Mouse (Mus musculus): ENCODE results near the gene Edrf1. TPM values are rescaled to one million over a fixed set of nuclear protein-coding genes. Genes with fewer than 3 reads are reported as not detected.
"Not testable (repeated sequence)": the region's sequence is repeated elsewhere in the genome, so short reads cannot be mapped to it uniquely, and the experiment has no call there.

The Edrf1 gene
- polyA plus RNA-seq, 1 experiment from 2014 or later: 27.1 TPM

- WGBS: 52% methylated on average over 3 of the region's 3 CpGs
- no peaks in the 10 kb centered on the region for H3K27me3 ChIP-seq (ENCODE audit: insufficient read depth, low read length)
- no peak within 1 kb of the TSS for H3K4me3 ChIP-seq (ENCODE audit: low read length)
- no peak within 1 kb of the TSS for H3K4me2 ChIP-seq (replicated peaks; ENCODE audit: low read depth, low read length)
- no peaks in the 10 kb centered on the region for H3K4me1 ChIP-seq (ENCODE audit: insufficient read depth, low read length)
- no peak within 1 kb of the TSS for H3K27ac ChIP-seq (ENCODE audit: low read length)
- no peak for ATAC-seq (ENCODE audit: low FRiP score, low TSS enrichment)
- H3K9me3 ChIP-seq (ENCODE audit: low read length): 0 out of 2 replicates have a peak, but pooled peaks cover 5% of the 10 kb centered on the region
- no peak within 1 kb of the TSS for H3K9ac ChIP-seq (replicated peaks; ENCODE audit: low read length)
- H3K36me3 ChIP-seq (ENCODE audit: insufficient read depth, low read length): no peaks in the 10 kb centered on the region
Measured at GRCm38 (mm10) chr7:133679961-133680360, 42.6 kb downstream of the Edrf1 start, which contains the start of gene Mmp21. Gene Mmp21 (minus strand): TSS chr7:133680061.

GRCm38 (mm10) chr7:133683626-133684025 lies 46.3 kb downstream of the Edrf1 start:
- Histone ChIP-seq H3K36me3 (ENCODE audit: insufficient read depth, low read length) (peaks cover 12% of the 10 kb centered on the region), H3K4me3 (ENCODE audit: low read length) (no peak overlapping the region), H3K27me3 (ENCODE audit: insufficient read depth, low read length) (no peaks in the 10 kb centered on the region), H3K4me2 (replicated peaks; ENCODE audit: low read depth, low read length) (no peak overlapping the region), H3K9ac (replicated peaks; ENCODE audit: low read length) (no peak overlapping the region), H3K9me3 (ENCODE audit: low read length) (peaks cover 13% of the 10 kb centered on the region), H3K27ac (ENCODE audit: low read length) (no peak overlapping the region), H3K4me1 (ENCODE audit: insufficient read depth, low read length) (no peaks in the 10 kb centered on the region)
- ATAC-seq (ENCODE audit: low FRiP score, low TSS enrichment): no peak
- 77% methylated on average over 5 of the region's 5 CpGs for WGBS

DNA sequence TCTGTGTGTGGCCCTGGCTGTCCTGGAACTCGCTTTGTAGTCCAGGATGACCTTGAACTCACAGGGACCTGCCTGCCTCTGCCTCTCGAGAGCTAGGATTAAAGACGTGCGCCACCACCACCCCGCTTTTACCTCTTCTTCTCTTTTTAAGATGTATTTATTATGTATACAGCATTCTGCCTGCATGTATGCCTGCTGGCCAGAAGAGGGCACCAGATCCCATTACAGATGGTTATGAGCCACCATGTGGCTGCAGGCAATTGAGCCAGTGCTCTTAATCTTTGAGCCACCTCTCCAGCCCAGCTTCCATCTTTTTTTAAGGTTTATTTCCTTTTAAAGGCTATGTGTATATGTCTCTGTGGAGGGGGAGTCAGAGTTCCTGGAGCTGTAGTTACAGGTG lies 46.8 kb downstream of the Edrf1 start:
- H3K36me3 ChIP-seq (ENCODE audit: insufficient read depth, low read length): peaks cover 17% of the 10 kb centered on the region
- ATAC-seq (ENCODE audit: low FRiP score, low TSS enrichment): no peak
- no peaks in the 10 kb centered on the region for H3K4me1 ChIP-seq (ENCODE audit: insufficient read depth, low read length)
- no peak overlapping the region for H3K9ac ChIP-seq (replicated peaks; ENCODE audit: low read length)
- peaks cover 18% of the 10 kb centered on the region for H3K9me3 ChIP-seq (ENCODE audit: low read length)
- no peak overlapping the region for H3K27ac ChIP-seq (ENCODE audit: low read length)
- WGBS: 88% methylated on average over 5 of the region's 5 CpGs
- H3K4me3 ChIP-seq (ENCODE audit: low read length): no peak overlapping the region
- H3K27me3 ChIP-seq (ENCODE audit: insufficient read depth, low read length): no peaks in the 10 kb centered on the region
- no peak overlapping the region for H3K4me2 ChIP-seq (replicated peaks; ENCODE audit: low read depth, low read length)

- Histone ChIP-seq H3K4me3 (ENCODE audit: low read length) (no peak overlapping the region), H3K4me2 (replicated peaks; ENCODE audit: low read depth, low read length) (no peak overlapping the region), H3K9ac (replicated peaks; ENCODE audit: low read length) (no peak overlapping the region), H3K4me1 (ENCODE audit: insufficient read depth, low read length) (no peaks in the 10 kb centered on the region), H3K9me3 (ENCODE audit: low read length) (peaks cover 18% of the 10 kb centered on the region), H3K27ac (ENCODE audit: low read length) (no peak overlapping the region), H3K27me3 (ENCODE audit: insufficient read depth, low read length) (no peaks in the 10 kb centered on the region), H3K36me3 (ENCODE audit: insufficient read depth, low read length) (peaks cover 23% of the 10 kb centered on the region)
- no peak for ATAC-seq (ENCODE audit: low FRiP score, low TSS enrichment)
- 91% methylated on average over 6 of the region's 6 CpGs for WGBS
Measured at GRCm38 (mm10) chr7:133684701-133685100, 47.4 kb downstream of the Edrf1 start.

DNA sequence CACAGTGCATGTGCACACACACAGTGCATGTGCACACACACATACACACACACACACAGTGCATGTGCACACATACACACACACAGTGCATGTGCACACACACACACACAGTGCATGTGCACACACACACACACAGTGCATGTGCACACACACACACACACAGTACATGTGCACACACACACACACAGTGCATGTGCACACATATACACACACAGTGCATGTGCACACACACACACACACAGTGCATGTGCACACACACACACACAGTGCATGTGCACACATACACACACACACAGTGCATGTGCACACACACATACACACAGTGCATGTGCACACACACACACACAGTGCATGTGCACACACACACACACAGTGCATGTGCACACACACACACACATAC lies 48.3 kb downstream of the Edrf1 start:
- H3K4me3 ChIP-seq (ENCODE audit: low read length); H3K27ac ChIP-seq (ENCODE audit: low read length); H3K27me3 ChIP-seq (ENCODE audit: insufficient read depth, low read length); H3K4me1 ChIP-seq (ENCODE audit: insufficient read depth, low read length); ATAC-seq (ENCODE audit: low FRiP score, low TSS enrichment); H3K9ac ChIP-seq (replicated peaks; ENCODE audit: low read length); H3K4me2 ChIP-seq (replicated peaks; ENCODE audit: low read depth, low read length): not testable (repeated sequence)
- Histone ChIP-seq H3K36me3 (ENCODE audit: insufficient read depth, low read length) (peaks cover 32% of the 10 kb centered on the region), H3K9me3 (ENCODE audit: low read length) (peaks cover 18% of the 10 kb centered on the region)

DNA sequence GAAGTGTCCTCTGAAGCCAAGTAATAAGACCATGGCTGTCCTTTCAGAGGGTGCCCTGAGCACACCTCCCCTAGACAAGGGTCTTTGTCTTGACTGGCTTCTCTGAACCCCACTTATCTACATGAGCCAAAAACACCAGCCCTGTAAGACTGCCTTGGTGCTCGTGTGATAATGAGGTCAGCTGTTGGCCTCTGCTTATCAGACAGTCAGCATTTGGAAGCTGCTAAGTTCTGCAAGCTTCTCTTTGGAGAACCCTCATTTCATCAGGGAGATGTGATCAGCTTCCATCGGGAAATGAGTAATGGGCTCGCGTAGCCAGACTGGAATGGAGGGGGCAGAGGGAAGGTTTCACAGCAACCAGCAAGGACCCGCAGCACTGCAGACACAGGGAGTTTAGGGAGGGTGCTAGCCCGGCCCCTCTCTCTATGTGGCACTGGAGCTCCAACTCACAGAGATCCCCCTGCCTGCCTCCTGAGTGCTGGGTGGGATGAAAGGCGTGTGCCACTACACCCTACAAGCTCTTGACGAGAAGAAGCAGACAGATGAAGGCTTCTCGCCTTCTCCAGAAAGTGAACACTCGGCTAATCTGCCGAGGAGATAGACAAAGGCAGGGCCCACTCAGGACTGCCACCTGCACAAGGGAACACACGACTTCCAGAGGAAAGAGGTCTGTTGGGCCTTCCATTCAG lies 60.8 kb downstream of the Edrf1 start:
- Histone ChIP-seq H3K27ac (ENCODE audit: low read length) (no peak overlapping the region), H3K36me3 (ENCODE audit: insufficient read depth, low read length) (0 out of 2 replicates have a peak, but pooled peaks cover 2% of the 10 kb centered on the region), H3K9me3 (ENCODE audit: low read length) (no peaks in the 10 kb centered on the region), H3K4me1 (ENCODE audit: insufficient read depth, low read length) (no peaks in the 10 kb centered on the region), H3K4me2 (replicated peaks; ENCODE audit: low read depth, low read length) (no peak overlapping the region), H3K27me3 (ENCODE audit: insufficient read depth, low read length) (no peaks in the 10 kb centered on the region), H3K9ac (replicated peaks; ENCODE audit: low read length) (no peak overlapping the region), H3K4me3 (ENCODE audit: low read length) (no peak overlapping the region)
- 89% methylated on average over 12 of the region's 12 CpGs for WGBS
- no peak for ATAC-seq (ENCODE audit: low FRiP score, low TSS enrichment)

DNA sequence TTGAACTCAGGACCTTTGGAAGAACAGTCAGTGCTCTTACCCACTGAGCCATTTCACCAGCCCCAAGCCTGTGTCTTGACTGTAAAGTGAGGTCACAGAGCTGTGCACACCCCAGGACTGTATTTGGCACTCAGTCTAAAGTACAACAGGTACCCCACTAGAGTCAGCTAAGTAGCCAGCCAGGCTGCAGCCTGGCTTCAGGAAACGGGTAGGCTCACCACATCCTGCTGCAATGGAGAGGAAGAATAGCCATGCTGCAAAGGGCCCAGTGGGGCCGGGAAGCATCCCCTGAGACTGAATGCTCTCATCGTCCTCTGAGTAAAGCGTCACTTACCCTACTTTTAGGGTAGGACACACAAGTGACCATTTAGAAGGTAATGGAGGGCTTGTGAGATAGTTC lies 62.5 kb downstream of the Edrf1 start:
- no peak for ATAC-seq (ENCODE audit: low FRiP score, low TSS enrichment)
- WGBS: 84% methylated on average over 4 of the region's 4 CpGs

GRCm38 (mm10) chr7:133701366-133701765 lies 64.0 kb downstream of the Edrf1 start:
- no peak overlapping the region for H3K9ac ChIP-seq (replicated peaks; ENCODE audit: low read length)
- no peak overlapping the region for H3K4me2 ChIP-seq (replicated peaks; ENCODE audit: low read depth, low read length)
- ATAC-seq (ENCODE audit: low FRiP score, low TSS enrichment): no peak
- no peaks in the 10 kb centered on the region for H3K27me3 ChIP-seq (ENCODE audit: insufficient read depth, low read length)
- H3K27ac ChIP-seq (ENCODE audit: low read length): no peak overlapping the region
- no peaks in the 10 kb centered on the region for H3K9me3 ChIP-seq (ENCODE audit: low read length)
- no peak overlapping the region for H3K4me3 ChIP-seq (ENCODE audit: low read length)
- H3K36me3 ChIP-seq (ENCODE audit: insufficient read depth, low read length): 0 out of 2 replicates have a peak, but pooled peaks cover 2% of the 10 kb centered on the region
- 96% methylated on average over 7 of the region's 7 CpGs for WGBS
- no peaks in the 10 kb centered on the region for H3K4me1 ChIP-seq (ENCODE audit: insufficient read depth, low read length)

More for the DNA sequence above, 62.5 kb downstream of the Edrf1 start:
- H3K4me3 ChIP-seq (ENCODE audit: low read length): no peak overlapping the region
- no peak overlapping the region for H3K4me2 ChIP-seq (replicated peaks; ENCODE audit: low read depth, low read length)
- no peaks in the 10 kb centered on the region for H3K4me1 ChIP-seq (ENCODE audit: insufficient read depth, low read length)
- 0 out of 2 replicates have a peak, but pooled peaks cover 2% of the 10 kb centered on the region for H3K36me3 ChIP-seq (ENCODE audit: insufficient read depth, low read length)
- H3K27me3 ChIP-seq (ENCODE audit: insufficient read depth, low read length): no peaks in the 10 kb centered on the region
- H3K9me3 ChIP-seq (ENCODE audit: low read length): no peaks in the 10 kb centered on the region
- H3K27ac ChIP-seq (ENCODE audit: low read length): no peak overlapping the region
- H3K9ac ChIP-seq (replicated peaks; ENCODE audit: low read length): no peak overlapping the region

DNA sequence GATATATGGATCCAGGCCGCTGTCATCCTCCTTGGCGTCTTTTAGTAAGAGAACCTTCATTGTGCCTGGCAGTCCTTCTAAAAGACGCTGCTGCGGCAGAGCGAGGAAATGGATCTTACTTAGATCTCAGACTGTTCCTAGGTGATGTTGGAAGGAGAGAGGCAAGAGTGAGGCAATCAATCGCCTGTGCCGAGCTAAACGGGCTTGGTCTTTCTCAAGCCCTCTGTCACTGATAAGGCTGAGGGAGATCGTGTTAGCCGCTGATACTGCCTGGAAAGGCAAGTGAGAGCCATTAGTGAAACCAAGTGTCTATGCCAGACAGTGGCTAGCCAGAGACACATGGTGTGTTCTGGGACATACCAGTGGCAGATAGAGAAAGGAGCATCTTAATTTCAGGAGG lies 65.0 kb downstream of the Edrf1 start:
- Histone ChIP-seq H3K9ac (replicated peaks; ENCODE audit: low read length) (no peak overlapping the region), H3K36me3 (ENCODE audit: insufficient read depth, low read length) (0 out of 2 replicates have a peak, but pooled peaks cover 2% of the 10 kb centered on the region), H3K4me2 (replicated peaks; ENCODE audit: low read depth, low read length) (no peak overlapping the region), H3K27ac (ENCODE audit: low read length) (no peak overlapping the region), H3K4me3 (ENCODE audit: low read length) (no peak overlapping the region), H3K27me3 (ENCODE audit: insufficient read depth, low read length) (no peaks in the 10 kb centered on the region), H3K9me3 (ENCODE audit: low read length) (peaks cover under 1% of the 10 kb centered on the region; the same call in 1 of the 2 replicates), H3K4me1 (ENCODE audit: insufficient read depth, low read length) (no peaks in the 10 kb centered on the region)
- 84% methylated on average over 10 of the region's 10 CpGs for WGBS
- no peak for ATAC-seq (ENCODE audit: low FRiP score, low TSS enrichment)

DNA sequence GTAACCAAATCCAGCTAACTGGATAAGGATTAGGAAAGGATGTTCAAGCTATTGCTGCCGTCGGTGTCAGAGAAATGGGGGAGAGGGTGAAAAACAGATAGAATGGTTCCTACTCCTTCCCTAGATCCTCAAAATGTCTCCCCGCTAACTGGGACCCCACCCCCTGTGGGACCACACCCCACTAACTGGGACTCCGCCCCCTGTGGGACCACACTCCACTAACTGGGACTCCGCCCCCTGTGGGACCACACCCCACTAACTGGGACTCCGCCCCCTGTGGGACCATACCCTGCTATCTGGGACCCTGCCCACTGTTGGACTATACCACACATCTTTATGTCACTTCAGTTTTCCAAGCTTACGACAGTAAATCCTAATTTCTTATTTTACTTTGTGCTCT lies 66.6 kb downstream of the Edrf1 start:
- Histone ChIP-seq H3K4me3 (ENCODE audit: low read length) (no peak overlapping the region), H3K9ac (replicated peaks; ENCODE audit: low read length) (no peak overlapping the region), H3K9me3 (ENCODE audit: low read length) (peaks cover 5% of the 10 kb centered on the region), H3K36me3 (ENCODE audit: insufficient read depth, low read length) (0 out of 2 replicates have a peak, but pooled peaks cover 2% of the 10 kb centered on the region), H3K27ac (ENCODE audit: low read length) (no peak overlapping the region), H3K4me2 (replicated peaks; ENCODE audit: low read depth, low read length) (no peak overlapping the region), H3K27me3 (ENCODE audit: insufficient read depth, low read length) (no peaks in the 10 kb centered on the region), H3K4me1 (ENCODE audit: insufficient read depth, low read length) (0 out of 2 replicates have a peak, but pooled peaks cover 3% of the 10 kb centered on the region)
- 95% methylated on average over 7 of the region's 7 CpGs for WGBS
- ATAC-seq (ENCODE audit: low FRiP score, low TSS enrichment): no peak

Measured in kidney, embryonic 16.5 days (tissue).